Mouse (Mus musculus): ENCODE results near the gene Mrps18b. TPM values are rescaled to one million over a fixed set of nuclear protein-coding genes. Genes with fewer than 3 reads are reported as not detected.

Mrps18b gene
- total and polyA plus RNA-seq, 2 experiments from 2014 or later = 37.2 to 55.7 TPM

DNA sequence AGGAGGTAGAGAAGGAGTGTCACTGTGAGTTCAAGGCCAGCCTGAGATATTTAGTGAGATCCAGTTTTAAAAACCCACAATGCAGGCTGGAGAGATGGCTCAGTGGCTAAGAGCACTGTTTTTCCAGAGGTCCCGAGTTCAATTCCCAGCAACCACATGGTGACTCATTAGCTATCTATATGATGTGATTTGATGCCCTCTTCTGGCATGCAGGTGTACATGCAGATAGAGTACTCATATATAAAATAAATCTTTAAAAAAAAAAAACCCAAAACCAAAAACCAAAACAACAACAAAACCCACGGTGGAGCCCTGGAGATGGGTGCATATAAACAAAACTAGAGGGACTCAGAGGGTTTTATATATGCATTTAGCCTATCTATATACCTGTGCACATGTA is 8.6 kb downstream of the Mrps18b start:
- Histone ChIP-seq H3K4me2 (ENCODE audit: low read depth, low read length, poor library complexity, severe bottlenecking) (no peak overlapping the region), H3K9me3 (ENCODE audit: low read length) (no peaks in the 10 kb centered on the region), H3K4me1 (ENCODE audit: insufficient read depth, low read length) (peaks cover 8% of the 10 kb centered on the region), H3K27me3 (ENCODE audit: insufficient read depth, low read length) (no peaks in the 10 kb centered on the region), H3K36me3 (ENCODE audit: insufficient read depth, low read length) (peaks cover 30% of the 10 kb centered on the region), H3K4me3 (ENCODE audit: low read depth, low read length) (no peak overlapping the region), H3K9ac (replicated peaks; ENCODE audit: low read length, poor library complexity, severe bottlenecking) (no peak overlapping the region), H3K27ac (ENCODE audit: low read depth, low read length) (no peak overlapping the region)
- DNase-seq (ENCODE audit: low spot score) (no peak), ATAC-seq (ENCODE audit: low FRiP score) (no peak)
- TF ChIP-seq CTCF (IDR thresholded peaks at IDR 0.05) = peak; percentile 40
- whole genome bisulfite sequencing = 81% methylated on average over 2 of the region's 2 CpGs

DNA sequence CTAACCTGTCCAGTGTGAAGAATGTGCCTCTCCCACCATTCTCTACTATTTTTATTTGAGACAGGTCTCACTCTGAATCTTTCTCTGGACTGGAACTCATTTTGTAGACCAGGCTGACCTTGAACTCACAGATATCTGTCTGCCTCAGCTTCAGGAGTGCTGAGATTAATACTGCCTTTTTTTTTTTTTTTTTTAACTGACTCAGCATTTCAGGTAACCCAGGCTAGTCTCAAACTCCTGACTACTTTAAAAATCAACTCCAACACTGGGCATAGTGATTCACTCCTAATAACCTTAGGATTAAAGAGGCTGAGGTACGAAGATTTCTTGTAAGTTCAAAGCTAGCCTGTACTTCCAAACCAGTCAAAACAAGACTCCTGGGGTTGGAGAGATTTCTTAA is 10.6 kb downstream of the Mrps18b start:
- DNase-seq (ENCODE audit: low spot score) (no peak), ATAC-seq (ENCODE audit: low FRiP score) (no peak)
- Histone ChIP-seq H3K9me3 (ENCODE audit: low read length) (no peaks in the 10 kb centered on the region), H3K4me3 (ENCODE audit: low read depth, low read length) (no peak overlapping the region), H3K27ac (ENCODE audit: low read depth, low read length) (no peak overlapping the region), H3K36me3 (ENCODE audit: insufficient read depth, low read length) (peaks cover 46% of the 10 kb centered on the region), H3K9ac (replicated peaks; ENCODE audit: low read length, poor library complexity, severe bottlenecking) (no peak overlapping the region), H3K27me3 (ENCODE audit: insufficient read depth, low read length) (no peaks in the 10 kb centered on the region), H3K4me1 (ENCODE audit: insufficient read depth, low read length) (peaks cover 8% of the 10 kb centered on the region), H3K4me2 (ENCODE audit: low read depth, low read length, poor library complexity, severe bottlenecking) (no peak overlapping the region)
- 100% methylated on average over 1 of the region's 1 CpGs for WGBS
- TF ChIP-seq CTCF (IDR thresholded peaks at IDR 0.05) = no peak

- Histone ChIP-seq H3K27ac (ENCODE audit: low read depth, low read length) (no peak overlapping the region), H3K9ac (replicated peaks; ENCODE audit: low read length, poor library complexity, severe bottlenecking) (no peak overlapping the region), H3K36me3 (ENCODE audit: insufficient read depth, low read length) (peaks cover 56% of the 10 kb centered on the region), H3K9me3 (ENCODE audit: low read length) (no peaks in the 10 kb centered on the region), H3K4me2 (ENCODE audit: low read depth, low read length, poor library complexity, severe bottlenecking) (no peak overlapping the region), H3K27me3 (ENCODE audit: insufficient read depth, low read length) (no peaks in the 10 kb centered on the region), H3K4me3 (ENCODE audit: low read depth, low read length) (no peak overlapping the region), H3K4me1 (ENCODE audit: insufficient read depth, low read length) (peaks cover 7% of the 10 kb centered on the region)
- 83% methylated on average over 4 of the region's 4 CpGs for WGBS
- DNase-seq (ENCODE audit: low spot score) (no peak), ATAC-seq (ENCODE audit: low FRiP score) (no peak)
- no peak for TF ChIP-seq CTCF (IDR thresholded peaks at IDR 0.05)
Measured at GRCm38 (mm10) chr17:35903992-35904355, 12.2 kb downstream of the Mrps18b start.

- H3K27ac ChIP-seq (ENCODE audit: low read depth, low read length) = no peak overlapping the region
- no peak overlapping the region for H3K4me2 ChIP-seq (ENCODE audit: low read depth, low read length, poor library complexity, severe bottlenecking)
- no peaks in the 10 kb centered on the region for H3K9me3 ChIP-seq (ENCODE audit: low read length)
- H3K36me3 ChIP-seq (ENCODE audit: insufficient read depth, low read length) = peaks cover 56% of the 10 kb centered on the region
- no peak for TF ChIP-seq CTCF (IDR thresholded peaks at IDR 0.05)
- DNase-seq (ENCODE audit: low spot score) (peak; percentile 33), ATAC-seq (ENCODE audit: low FRiP score) (no peak)
- no peak overlapping the region for H3K9ac ChIP-seq (replicated peaks; ENCODE audit: low read length, poor library complexity, severe bottlenecking)
- H3K4me3 ChIP-seq (ENCODE audit: low read depth, low read length) = no peak overlapping the region
- H3K27me3 ChIP-seq (ENCODE audit: insufficient read depth, low read length) = no peaks in the 10 kb centered on the region
- WGBS = 89% methylated on average over 9 of the region's 9 CpGs
- peaks cover 2% of the 10 kb centered on the region for H3K4me1 ChIP-seq (ENCODE audit: insufficient read depth, low read length)
Measured at GRCm38 (mm10) chr17:35903343-35903991, 12.7 kb downstream of the Mrps18b start.

- Histone ChIP-seq H3K9me3 (ENCODE audit: low read length) (no peaks in the 10 kb centered on the region), H3K4me2 (ENCODE audit: low read depth, low read length, poor library complexity, severe bottlenecking) (no peak overlapping the region), H3K27ac (ENCODE audit: low read depth, low read length) (no peak overlapping the region), H3K4me1 (ENCODE audit: insufficient read depth, low read length) (0 out of 2 replicates have a peak, but pooled peaks cover 3% of the 10 kb centered on the region), H3K27me3 (ENCODE audit: insufficient read depth, low read length) (no peaks in the 10 kb centered on the region), H3K9ac (replicated peaks; ENCODE audit: low read length, poor library complexity, severe bottlenecking) (no peak overlapping the region), H3K36me3 (ENCODE audit: insufficient read depth, low read length) (peaks cover 46% of the 10 kb centered on the region), H3K4me3 (ENCODE audit: low read depth, low read length) (no peak overlapping the region)
- DNase-seq (ENCODE audit: low spot score) (no peak), ATAC-seq (ENCODE audit: low FRiP score) (no peak)
- TF ChIP-seq CTCF (IDR thresholded peaks at IDR 0.05) = no peak
- 88% methylated on average over 3 of the region's 3 CpGs for WGBS
Measured at GRCm38 (mm10) chr17:35900636-35901035, 15.6 kb downstream of the Mrps18b start.

- Histone ChIP-seq H3K36me3 (ENCODE audit: insufficient read depth, low read length) (peaks cover 40% of the 10 kb centered on the region), H3K9ac (replicated peaks; ENCODE audit: low read length, poor library complexity, severe bottlenecking) (peak overlapping the region; percentile 90), H3K4me1 (ENCODE audit: insufficient read depth, low read length) (0 out of 2 replicates have a peak, but pooled peaks cover 3% of the 10 kb centered on the region), H3K4me2 (ENCODE audit: low read depth, low read length, poor library complexity, severe bottlenecking) (peak overlapping the region; percentile 98), H3K27ac (ENCODE audit: low read depth, low read length) (peak overlapping the region; percentile 94), H3K4me3 (ENCODE audit: low read depth, low read length) (peak overlapping the region; percentile 85; the same call in 1 of the 2 replicates), H3K27me3 (ENCODE audit: insufficient read depth, low read length) (no peaks in the 10 kb centered on the region), H3K9me3 (ENCODE audit: low read length) (no peaks in the 10 kb centered on the region)
- TF ChIP-seq CTCF (IDR thresholded peaks at IDR 0.05) = no peak
- ATAC-seq (ENCODE audit: low FRiP score) (peak; percentile 38), DNase-seq (ENCODE audit: low spot score) (no peak)
- 49% methylated on average over 23 of the region's 23 CpGs for WGBS
Measured at GRCm38 (mm10) chr17:35897644-35898573, 18.3 kb downstream of the Mrps18b start.
